Mouse (Mus musculus) mammary gland, adult 2 months (tissue): ENCODE data around the gene Gm4858. TPM values are rescaled to one million over a fixed set of nuclear protein-coding genes. Genes with fewer than 3 reads are reported as not detected.

Experiments
- polyA plus RNA-seq: library from polyadenylated mRNA; depleted of rRNA; stranded (reverse); fragments of >200 nt; gene quantifications from 2 replicates; pipeline ENCODE4 v1.2.3, GENCODE M21; 2012; ENCODE audit warnings: low replicate concordance; rRNA removed

The Gm4858 gene
- not detected in 2 replicates for polyA plus RNA-seq

GRCm38 (mm10) chr3:93068523-93068922 lies at the start of gene Gm4858:
Gene Gm4858, plus strand, starts transcription at chr3:93068823.

GRCm38 (mm10) chr3:93018960-93019359 lies 49.7 kb upstream of the Gm4858 start, which contains the start of gene Lce1m:
Gene Lce1m, minus strand, starts transcription at chr3:93019060.

Other genes starting within 250 kb of the Gm4858 start
- 0.30 and 3.9 TPM in 2 replicates for gene Kprp, start 241.6 kb upstream of the Gm4858 start, polyA plus RNA-seq
- gene Lce1l, start 217.5 kb upstream of the Gm4858 start, polyA plus RNA-seq, result 5.9 TPM in 1 of 2 replicates, not detected in the other
- gene 2310050C09Rik, start 198.6 kb upstream of the Gm4858 start, polyA plus RNA-seq, result 0.25 and 9.0 TPM in 2 replicates
- not detected in 2 replicates for gene Lce3a, start 142.6 kb upstream of the Gm4858 start, polyA plus RNA-seq
- not detected in 2 replicates for gene Lce3b, start 135.8 kb upstream of the Gm4858 start, polyA plus RNA-seq
- not detected in 2 replicates for gene Lce3c, start 124.3 kb upstream of the Gm4858 start, polyA plus RNA-seq
- not detected in 2 replicates for gene Lce3d, start 111.4 kb upstream of the Gm4858 start, polyA plus RNA-seq
- not detected in 2 replicates for gene Lce3e, start 101.8 kb upstream of the Gm4858 start, polyA plus RNA-seq
- gene Lce3f, start 76.6 kb upstream of the Gm4858 start, polyA plus RNA-seq, result 0.30 TPM in 1 of 2 replicates, not detected in the other
- gene Crct1, start 53.1 kb upstream of the Gm4858 start, polyA plus RNA-seq, result 0.85 and 11.7 TPM in 2 replicates
- 1.9 and 9.2 TPM in 2 replicates for gene Lce1m, start 49.8 kb upstream of the Gm4858 start, polyA plus RNA-seq
- not detected in 2 replicates for gene Crnn, start 76.0 kb downstream of the Gm4858 start, polyA plus RNA-seq
- gene Flg2, start 128.5 kb downstream of the Gm4858 start, polyA plus RNA-seq, result 0.11 and 1.8 TPM in 2 replicates
- gene Flg, start 204.7 kb downstream of the Gm4858 start, polyA plus RNA-seq, result 0.24 and 1.1 TPM in 2 replicates